Mouse (Mus musculus) Patski (cell line): ENCODE results near the gene Vmn2r21. TPM values are rescaled to one million over a fixed set of nuclear protein-coding genes. Genes with fewer than 3 reads are reported as not detected.
"Not testable (repeated sequence)": the region's sequence is repeated elsewhere in the genome, so short reads cannot be mapped to it uniquely, and the experiment has no call there.

ENCODE experiments used
- ATAC-seq: fragments of 100-300 bp; one replicate; pipeline ENCODE4 v1.8.0; 2021
- CTCF ChIA-PET: fragments of 350-600 bp; sonication (Branson Sonifier 250); formaldehyde crosslinking; loops from one replicate; lab custom pipeline; 2022; ENCODE audit warnings: inconsistent platforms; lab: Charles Lee
- POLR2A ChIA-PET: fragments of 350-600 bp; sonication (Branson Sonifier 250); formaldehyde crosslinking; loops from one replicate; lab custom pipeline; 2022; ENCODE audit warnings: antibody characterized with exemption, inconsistent platforms; lab: Charles Lee
- DNase-seq: peaks from one replicate; pipeline ENCODE4 v3.0.0-alpha.2; 2011; ENCODE audit warnings: low read depth, low spot score
- H3K27me3 ChIP-seq: fragments of 371-371 bp; one replicate; pipeline ENCODE4 v1.5.1; 2021
- in situ Hi-C: fragments of 300-500 bp; cut with MboI; formaldehyde crosslinking; loops from 3 replicates; pipeline ENCODE4 v1.11.1; 2018; ENCODE audit warnings: low pct_unique_long_range_greater_than_20kb, mixed read lengths
- polyA plus RNA-seq: library from polyadenylated mRNA; unstranded; gene quantifications from one replicate; pipeline ENCODE4 v1.2.3, GENCODE M21; 2021

The Vmn2r21 gene
- not detected for polyA plus RNA-seq

DNA sequence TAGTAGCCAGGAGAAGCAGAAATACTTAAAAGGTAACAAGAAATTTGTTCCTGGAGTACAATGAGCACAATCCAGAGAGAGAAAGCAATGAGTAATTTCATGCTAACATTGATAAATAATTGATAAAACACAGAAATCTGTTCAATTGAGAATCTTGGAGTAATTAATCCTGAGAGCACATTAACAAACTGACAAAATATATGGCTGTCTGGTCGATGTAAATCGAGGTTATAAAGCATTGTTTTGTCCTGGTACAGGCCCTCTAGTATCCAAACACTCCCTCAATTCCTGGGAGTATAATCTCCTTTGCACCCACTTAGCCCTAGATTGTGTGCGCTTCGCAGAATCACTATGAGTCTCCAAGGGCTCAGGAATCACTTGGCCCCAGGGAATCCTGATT lies at the start of gene Vmn2r21:
TSS of gene Vmn2r21 (minus strand) at position 101 of the 400 bp plus-strand sequence.
- H3K27me3 ChIP-seq, POLR2A ChIA-PET, ATAC-seq, CTCF ChIA-PET, DNase-seq, in situ Hi-C loops: not testable (repeated sequence)

DNA sequence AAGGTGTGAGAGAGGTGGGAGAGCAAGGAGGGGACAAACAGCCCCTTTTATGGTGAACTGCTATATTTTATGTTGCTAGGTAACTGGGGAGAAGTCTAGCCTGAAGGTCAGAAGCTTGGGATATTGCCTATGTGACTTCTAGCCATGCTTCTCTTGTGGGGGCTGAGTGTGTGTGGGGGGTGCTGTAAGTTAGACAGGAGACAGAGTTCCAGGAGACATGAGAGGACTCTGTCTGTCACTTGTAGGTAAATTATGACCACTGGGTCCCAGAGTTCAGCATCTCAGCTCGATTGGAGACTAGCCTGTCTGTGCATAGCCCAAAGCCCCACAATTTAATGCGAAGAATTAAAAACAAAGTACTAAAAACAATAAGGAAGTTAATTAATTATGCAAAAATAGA lies 41.5 kb upstream of the Vmn2r21 start:
- in situ Hi-C loops, POLR2A ChIA-PET, DNase-seq, H3K27me3 ChIP-seq, ATAC-seq, CTCF ChIA-PET: not testable (repeated sequence)

DNA sequence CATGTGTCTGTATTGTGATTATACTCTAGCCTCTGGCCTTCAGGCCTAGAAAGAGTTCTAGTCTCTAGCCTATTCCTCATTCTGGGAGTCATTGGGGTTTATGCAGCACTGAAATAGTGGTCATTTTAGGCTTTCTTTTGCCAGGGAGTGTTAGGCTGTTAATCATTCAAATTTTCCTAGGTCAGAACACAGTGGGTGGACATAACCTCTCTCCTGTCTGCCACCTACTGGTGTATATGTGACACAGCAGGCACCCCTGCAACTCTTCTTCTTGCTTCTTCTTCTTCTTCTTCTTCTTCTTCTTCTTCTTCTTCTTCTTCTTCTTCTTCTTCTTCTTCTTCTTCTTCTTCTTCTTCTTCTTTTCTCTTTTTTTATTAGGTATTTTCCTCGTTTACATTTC lies 6.5 kb upstream of the Vmn2r21 start:
- DNase-seq, CTCF ChIA-PET, POLR2A ChIA-PET, H3K27me3 ChIP-seq, in situ Hi-C loops, ATAC-seq: not testable (repeated sequence)

DNA sequence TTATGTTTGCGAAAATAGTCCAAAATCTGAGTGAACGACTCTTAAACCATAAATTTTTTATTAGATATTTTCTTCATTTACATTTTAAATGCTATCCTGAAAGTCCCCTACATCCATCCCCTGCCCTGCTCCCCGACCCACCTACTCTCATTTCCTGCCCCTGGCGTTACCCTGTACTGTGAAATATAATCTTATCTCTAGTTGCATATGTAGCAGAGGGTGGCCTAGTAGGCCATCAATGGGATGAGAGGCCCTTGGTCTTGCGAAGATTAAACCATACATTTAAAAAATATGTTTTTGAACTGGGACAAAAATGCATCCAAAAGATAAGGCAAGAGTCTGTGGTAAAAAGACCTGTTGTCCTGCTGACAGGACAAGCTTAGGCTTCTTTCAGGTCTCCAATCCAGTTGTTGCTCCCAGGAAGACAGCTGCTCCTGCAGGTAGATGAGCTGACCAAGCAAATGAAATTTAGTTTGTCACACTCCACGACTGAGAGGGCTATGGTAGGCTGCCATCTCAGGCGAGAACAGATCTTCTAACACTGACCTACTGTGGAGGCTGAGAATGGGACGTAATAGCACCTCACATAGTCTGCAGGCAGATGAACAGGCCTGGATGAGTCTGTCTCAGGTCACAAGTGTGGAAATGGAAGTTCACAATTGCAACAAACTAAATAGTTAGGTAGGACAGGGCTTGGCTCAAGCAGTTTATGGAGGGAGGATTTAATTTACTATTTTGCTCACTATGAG lies 10.8 kb downstream of the Vmn2r21 start:
- DNase-seq, H3K27me3 ChIP-seq, in situ Hi-C loops, ATAC-seq, POLR2A ChIA-PET, CTCF ChIA-PET: not testable (repeated sequence)

DNA sequence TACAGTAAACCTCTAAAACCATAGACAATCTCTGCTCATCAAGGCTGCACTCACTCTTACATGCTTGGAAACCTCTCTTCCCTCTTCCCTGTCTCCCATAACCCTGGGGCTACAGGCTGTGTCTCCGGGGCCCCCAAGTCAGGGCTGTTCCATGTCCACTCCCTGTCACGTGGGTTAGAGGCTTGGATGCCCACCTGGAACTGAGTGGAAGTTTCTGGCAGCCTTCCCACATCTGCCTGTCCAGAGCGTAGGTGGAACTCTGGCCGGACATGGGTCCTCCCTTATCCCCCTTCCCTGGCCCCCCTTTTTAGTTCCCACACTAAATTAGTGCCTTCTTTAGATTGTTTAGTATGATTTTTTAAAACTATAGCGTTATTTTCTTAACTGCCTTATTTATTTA lies 60.2 kb downstream of the Vmn2r21 start:
- H3K27me3 ChIP-seq, ATAC-seq, POLR2A ChIA-PET, DNase-seq, CTCF ChIA-PET, in situ Hi-C loops: not testable (repeated sequence)

DNA sequence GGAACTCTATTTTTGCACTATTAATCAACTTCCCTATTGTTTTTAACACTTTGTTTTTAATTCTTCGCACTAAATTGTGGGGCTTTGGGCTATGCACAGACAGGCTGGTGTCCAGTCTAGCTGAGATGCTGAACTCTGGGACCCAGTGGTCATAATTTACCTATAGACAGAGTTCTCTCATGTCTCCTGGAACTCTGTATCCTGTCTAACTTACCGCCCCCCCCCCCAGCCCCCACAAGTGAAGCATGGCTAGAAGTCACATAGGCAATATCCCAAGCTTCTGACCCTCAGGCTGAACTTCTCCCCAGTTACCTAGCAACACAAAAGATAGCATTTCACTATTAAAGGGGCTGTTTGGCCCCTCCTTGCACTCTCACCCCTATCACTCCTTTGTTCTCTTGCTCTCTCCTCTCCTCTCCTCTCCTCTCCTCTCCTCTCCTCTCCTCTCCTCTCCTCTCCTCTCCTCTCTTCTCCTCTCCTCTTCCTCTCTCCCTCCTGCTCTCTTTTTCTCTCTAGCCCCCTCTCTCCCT lies 60.7 kb downstream of the Vmn2r21 start:
- DNase-seq, ATAC-seq, H3K27me3 ChIP-seq, in situ Hi-C loops, CTCF ChIA-PET, POLR2A ChIA-PET: not testable (repeated sequence)

DNA sequence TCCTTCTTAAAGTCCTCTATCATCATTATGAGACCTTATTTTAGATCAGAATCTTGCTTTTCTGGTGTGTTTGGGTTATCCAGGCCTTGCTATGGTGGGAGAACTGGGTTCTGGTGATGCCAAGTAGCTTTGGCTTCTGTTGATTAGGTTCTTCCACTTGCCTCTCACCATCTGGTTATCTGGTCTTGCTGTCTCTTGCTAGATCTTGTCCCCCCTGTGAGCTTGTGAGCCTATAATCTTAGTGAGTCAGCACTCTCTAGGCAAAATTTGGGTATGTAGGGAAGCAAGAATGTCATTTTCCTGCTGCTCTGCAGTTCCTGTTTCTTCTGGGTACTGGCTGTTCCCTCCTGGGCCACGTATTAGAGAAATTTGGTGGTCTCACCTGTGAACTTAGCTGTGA lies 64.6 kb downstream of the Vmn2r21 start:
- CTCF ChIA-PET, ATAC-seq, in situ Hi-C loops, POLR2A ChIA-PET, H3K27me3 ChIP-seq, DNase-seq: not testable (repeated sequence)

Other genes with a start within 250 kb of the Vmn2r21 start
- not detected for gene Clec4e, start 243.5 kb downstream of the Vmn2r21 start, polyA plus RNA-seq
- not detected for gene Vmn2r19, start 225.1 kb downstream of the Vmn2r21 start, polyA plus RNA-seq
- under 0.01 TPM for gene Vmn2r20, start 115.3 kb downstream of the Vmn2r21 start, polyA plus RNA-seq
- not detected for gene Vmn2r22, start 117.3 kb upstream of the Vmn2r21 start, polyA plus RNA-seq
- gene Vmn2r23, start 169.3 kb upstream of the Vmn2r21 start, polyA plus RNA-seq, result not detected
- not detected for gene Vmn2r24, start 245.5 kb upstream of the Vmn2r21 start, polyA plus RNA-seq